Mouse (Mus musculus) forebrain, embryonic 15.5 days (tissue): ENCODE results near the gene 5830411N06Rik. TPM values are rescaled to one million over a fixed set of nuclear protein-coding genes. Genes with fewer than 3 reads are reported as not detected.

Experiments used
- ATAC-seq: fragments of 200-750 bp; cut with Nextera tagmentation; replicated peaks from 2 replicates; pipeline ENCODE4 v1.8.0; 2017; ENCODE audit warnings: mild to moderate bottlenecking, moderate TSS enrichment, moderate library complexity
- H3K27ac ChIP-seq: fragments of 300-500 bp; sonication (generic); replicated peaks from 2 replicates; pipeline ENCODE4 v1.5.1; 2015; ENCODE audit warnings: mild to moderate bottlenecking, inconsistent platforms
- H3K27me3 ChIP-seq: fragments of 300-500 bp; sonication (generic); 2 replicates; pipeline ENCODE4 v1.6.1; 2015; ENCODE audit warnings: inconsistent platforms
- H3K36me3 ChIP-seq: fragments of 300-500 bp; sonication (generic); 2 replicates; pipeline ENCODE4 v1.6.1; 2015; ENCODE audit warnings: mild to moderate bottlenecking, inconsistent platforms
- H3K4me1 ChIP-seq: fragments of 300-500 bp; sonication (generic); 2 replicates; pipeline ENCODE4 v1.6.1; 2015; ENCODE audit warnings: inconsistent platforms
- H3K4me2 ChIP-seq: fragments of 300-500 bp; sonication (generic); replicated peaks from 2 replicates; pipeline ENCODE4 v1.6.1; 2015; ENCODE audit warnings: mild to moderate bottlenecking, inconsistent platforms
- H3K4me3 ChIP-seq: fragments of 300-500 bp; sonication (generic); 2 replicates; pipeline ENCODE4 v1.5.1; 2015; ENCODE audit warnings: mild to moderate bottlenecking, inconsistent platforms
- H3K9ac ChIP-seq: fragments of 300-500 bp; sonication (generic); replicated peaks from 2 replicates; pipeline ENCODE4 v1.6.1; 2015; ENCODE audit warnings: mild to moderate bottlenecking, inconsistent platforms
- H3K9me3 ChIP-seq: fragments of 300-500 bp; sonication (generic); 2 replicates; pipeline ENCODE4 v1.6.1; 2016; ENCODE audit warnings: inconsistent platforms
- WGBS: fragments of 180-500 bp; shearing (Covaris S2); methylation state at CpG from one replicate; pipeline ENCODE4 v1.1.7; 2015; ENCODE audit warnings: mixed read lengths; 5-methylcytosine and 5-hydroxymethylcytosine counted together
- polyA plus RNA-seq: library from polyadenylated mRNA; unstranded; fragments of >200 nt; fragmentation: Nextera tagmentation; extraction: Ambion mirVana; gene quantifications from 2 replicates; pipeline ENCODE4 v1.2.1, GENCODE M21; 2015

Gene 5830411N06Rik
- polyA plus RNA-seq, 1 experiment from 2014 or later, result not detected

GRCm38 (mm10) chr7:140233696-140234095, 13.4 kb upstream of the 5830411N06Rik start:
- 95% methylated on average over 3 of the region's 3 CpGs for WGBS
- no peaks in the 10 kb centered on the region for H3K4me1 ChIP-seq
- no peak overlapping the region for H3K27ac ChIP-seq
- H3K27me3 ChIP-seq, result no peaks in the 10 kb centered on the region
- H3K4me3 ChIP-seq, result no peak overlapping the region
- no peak overlapping the region for H3K4me2 ChIP-seq
- H3K9ac ChIP-seq, result no peak overlapping the region
- no peak for ATAC-seq
- H3K36me3 ChIP-seq, result no peaks in the 10 kb centered on the region
- H3K9me3 ChIP-seq, result no peaks in the 10 kb centered on the region

- 91% methylated on average over 7 of the region's 7 CpGs for WGBS
- Histone ChIP-seq H3K4me3 (no peak overlapping the region), H3K4me2 (no peak overlapping the region), H3K27ac (no peak overlapping the region), H3K9me3 (no peaks in the 10 kb centered on the region), H3K36me3 (no peaks in the 10 kb centered on the region), H3K27me3 (no peaks in the 10 kb centered on the region), H3K9ac (no peak overlapping the region), H3K4me1 (no peaks in the 10 kb centered on the region)
- ATAC-seq, result no peak
Observed at GRCm38 (mm10) chr7:140253780-140254299, 6.8 kb downstream of the 5830411N06Rik start.

GRCm38 (mm10) chr7:140295746-140296145, 48.7 kb downstream of the 5830411N06Rik start:
- no peak overlapping the region for H3K4me3 ChIP-seq
- H3K9me3 ChIP-seq, result no peaks in the 10 kb centered on the region
- no peak for ATAC-seq
- H3K36me3 ChIP-seq, result no peaks in the 10 kb centered on the region
- no peak overlapping the region for H3K27ac ChIP-seq
- no peak overlapping the region for H3K9ac ChIP-seq
- H3K27me3 ChIP-seq, result no peaks in the 10 kb centered on the region
- 93% methylated on average over 9 of the region's 9 CpGs for WGBS
- H3K4me1 ChIP-seq, result no peaks in the 10 kb centered on the region
- H3K4me2 ChIP-seq, result no peak overlapping the region

- ATAC-seq, result no peak
- Histone ChIP-seq H3K27ac (no peak overlapping the region), H3K4me1 (no peaks in the 10 kb centered on the region), H3K36me3 (no peaks in the 10 kb centered on the region), H3K4me3 (no peak overlapping the region), H3K27me3 (no peaks in the 10 kb centered on the region), H3K4me2 (no peak overlapping the region), H3K9ac (no peak overlapping the region), H3K9me3 (no peaks in the 10 kb centered on the region)
- WGBS, result 77% methylated on average over 6 of the region's 6 CpGs
Observed at GRCm38 (mm10) chr7:140296876-140297275, 49.8 kb downstream of the 5830411N06Rik start.

GRCm38 (mm10) chr7:140299416-140299815, 52.3 kb downstream of the 5830411N06Rik start:
- WGBS, result 95% methylated on average over 3 of the region's 3 CpGs
- Histone ChIP-seq H3K27me3 (no peaks in the 10 kb centered on the region), H3K4me3 (no peak overlapping the region), H3K27ac (no peak overlapping the region), H3K4me1 (no peaks in the 10 kb centered on the region), H3K4me2 (no peak overlapping the region), H3K9ac (no peak overlapping the region), H3K36me3 (no peaks in the 10 kb centered on the region), H3K9me3 (no peaks in the 10 kb centered on the region)
- ATAC-seq, result no peak

GRCm38 (mm10) chr7:140319861-140320385, 72.8 kb downstream of the 5830411N06Rik start:
- no peak overlapping the region for H3K9ac ChIP-seq
- 80% methylated on average over 3 of the region's 3 CpGs for WGBS
- ATAC-seq, result no peak

GRCm38 (mm10) chr7:140320558-140320957, 73.5 kb downstream of the 5830411N06Rik start, which contains the start of gene Olfr525:
Gene Olfr525 (plus strand): TSS chr7:140320858.
- Histone ChIP-seq H3K4me1 (no peaks in the 10 kb centered on the region), H3K36me3 (no peaks in the 10 kb centered on the region), H3K27ac (no peak within 1 kb of the TSS), H3K4me3 (no peak within 1 kb of the TSS), H3K4me2 (no peak within 1 kb of the TSS), H3K9me3 (no peaks in the 10 kb centered on the region), H3K27me3 (no peaks in the 10 kb centered on the region), H3K9ac (no peak within 1 kb of the TSS)
- no peak for ATAC-seq
- WGBS, result 67% methylated on average over 1 of the region's 1 CpGs

More at GRCm38 (mm10) chr7:140319861-140320385, 72.8 kb downstream of the 5830411N06Rik start:
- Histone ChIP-seq H3K4me1 (no peaks in the 10 kb centered on the region), H3K4me3 (no peak overlapping the region), H3K4me2 (no peak overlapping the region), H3K27ac (no peak overlapping the region), H3K9me3 (no peaks in the 10 kb centered on the region), H3K36me3 (no peaks in the 10 kb centered on the region), H3K27me3 (no peaks in the 10 kb centered on the region)

GRCm38 (mm10) chr7:140321135-140321534, 74.1 kb downstream of the 5830411N06Rik start:
- Histone ChIP-seq H3K4me1 (no peaks in the 10 kb centered on the region), H3K36me3 (no peaks in the 10 kb centered on the region), H3K27me3 (no peaks in the 10 kb centered on the region), H3K4me3 (no peak overlapping the region), H3K27ac (no peak overlapping the region), H3K9me3 (no peaks in the 10 kb centered on the region), H3K4me2 (no peak overlapping the region), H3K9ac (no peak overlapping the region)
- ATAC-seq, result no peak

GRCm38 (mm10) chr7:140329766-140330304, 82.8 kb downstream of the 5830411N06Rik start:
- H3K36me3 ChIP-seq, result no peaks in the 10 kb centered on the region
- H3K4me1 ChIP-seq, result no peaks in the 10 kb centered on the region
- no peak overlapping the region for H3K9ac ChIP-seq
- no peaks in the 10 kb centered on the region for H3K27me3 ChIP-seq
- 48% methylated on average over 1 of the region's 1 CpGs for WGBS
- no peak overlapping the region for H3K27ac ChIP-seq
- ATAC-seq, result no peak
- no peaks in the 10 kb centered on the region for H3K9me3 ChIP-seq
- H3K4me3 ChIP-seq, result no peak overlapping the region
- H3K4me2 ChIP-seq, result no peak overlapping the region

GRCm38 (mm10) chr7:140333717-140334116, 86.6 kb downstream of the 5830411N06Rik start, which contains the start of gene Olfr527:
Gene Olfr527 (plus strand): TSS chr7:140334017.
- Histone ChIP-seq H3K4me1 (no peaks in the 10 kb centered on the region), H3K9ac (no peak within 1 kb of the TSS), H3K4me3 (no peak within 1 kb of the TSS), H3K4me2 (no peak within 1 kb of the TSS), H3K27me3 (no peaks in the 10 kb centered on the region), H3K36me3 (no peaks in the 10 kb centered on the region), H3K9me3 (no peaks in the 10 kb centered on the region), H3K27ac (no peak within 1 kb of the TSS)
- 86% methylated on average over 2 of the region's 2 CpGs for WGBS
- no peak for ATAC-seq
